Mouse (Mus musculus) MEL-GATA-1-ER (cell line): ENCODE results near the gene Sept8.
A peak's percentile ranks its signal among the peaks of the same experiment; 100 is the strongest.

Experiments
- DNase-seq: peaks from one replicate; pipeline ENCODE4 v3.0.0-alpha.2; 2012; ENCODE audit warnings: low read depth; ENCODE audit errors: extremely low read depth

Gene Sept8

DNA sequence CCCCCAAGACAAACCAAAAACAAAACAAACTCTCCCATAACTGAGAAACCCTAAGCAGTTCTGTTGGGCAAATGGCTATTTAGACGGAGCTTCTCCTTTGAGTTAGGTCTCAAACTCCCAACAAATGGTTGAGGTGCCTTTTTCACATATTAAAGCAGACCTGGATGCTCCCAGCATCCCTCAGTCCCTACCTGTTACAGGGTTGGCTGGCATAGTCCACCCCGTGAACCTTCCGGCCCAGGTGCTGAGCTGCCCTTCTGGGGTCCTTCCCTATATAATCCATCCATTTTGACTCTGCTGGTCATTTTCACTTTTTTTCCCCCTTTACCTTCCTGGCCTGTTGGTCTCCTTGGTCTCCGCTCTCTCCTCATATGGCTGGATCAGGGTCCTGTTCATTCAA lies 47.6 kb downstream of the Sept8 start:
- no peak for DNase-seq

DNA sequence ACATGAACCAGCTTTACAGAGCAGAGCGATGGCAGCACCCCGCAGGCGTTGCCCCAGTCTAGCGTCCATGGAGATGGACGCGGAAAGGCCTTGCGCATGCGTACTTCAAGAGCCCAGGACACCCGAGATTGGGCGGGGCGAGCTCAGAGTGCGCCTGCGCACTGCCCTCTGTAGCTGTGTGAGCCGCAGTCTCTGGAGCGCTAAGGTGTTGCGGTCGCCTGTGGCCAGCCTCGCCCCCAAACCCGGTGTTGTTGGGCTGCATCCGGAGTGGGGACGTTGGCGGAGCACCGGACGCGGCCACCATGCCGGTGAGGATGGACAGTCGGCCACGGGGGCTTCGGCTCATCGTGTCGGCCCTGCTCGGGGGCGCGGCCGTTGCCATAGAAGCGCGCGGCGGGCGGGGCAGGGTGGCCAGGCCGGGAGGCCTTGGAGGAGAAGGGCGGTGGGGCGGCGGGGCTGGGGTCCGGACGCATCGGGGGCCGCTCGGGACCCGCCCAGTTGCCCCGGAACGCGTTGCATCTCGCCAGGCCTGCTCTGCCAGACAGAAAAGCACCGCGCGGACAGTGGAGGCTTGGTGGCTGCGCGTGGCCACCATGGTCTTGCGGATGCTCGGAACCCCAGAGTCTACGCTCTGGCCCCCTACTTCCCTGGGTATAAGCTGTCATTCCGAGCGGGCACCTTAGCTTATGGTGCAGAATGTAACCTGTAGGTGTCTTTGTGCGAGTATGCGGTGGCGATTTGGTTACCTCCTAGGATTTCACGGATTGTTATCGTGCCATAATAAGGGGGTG lies 48.4 kb downstream of the Sept8 start, which contains the start of gene Kif3a:
TSS of gene Kif3a (plus strand) at position 156 of the 791 bp plus-strand sequence.
- DNase-seq, result peak; percentile 84

DNA sequence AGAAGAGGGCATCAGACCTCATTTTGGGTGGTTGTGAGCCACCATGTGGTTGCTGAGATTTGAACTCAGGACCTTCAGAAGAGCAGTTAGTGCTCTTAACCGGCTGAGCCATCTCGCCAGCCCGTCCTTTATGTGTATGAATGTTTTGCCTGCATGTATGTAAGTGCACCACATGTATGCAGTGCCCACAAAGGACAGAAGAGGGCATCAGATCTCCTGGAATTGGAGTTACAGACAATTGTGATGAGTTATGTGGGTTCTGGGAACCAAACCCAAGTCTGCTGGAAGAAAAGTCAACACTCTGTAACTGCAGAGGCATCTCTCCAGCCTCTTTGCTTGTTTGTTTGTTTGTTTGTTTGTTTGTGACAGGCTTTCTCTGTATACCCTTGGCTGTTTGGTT lies 61.5 kb downstream of the Sept8 start:
- DNase-seq, result no peak

DNA sequence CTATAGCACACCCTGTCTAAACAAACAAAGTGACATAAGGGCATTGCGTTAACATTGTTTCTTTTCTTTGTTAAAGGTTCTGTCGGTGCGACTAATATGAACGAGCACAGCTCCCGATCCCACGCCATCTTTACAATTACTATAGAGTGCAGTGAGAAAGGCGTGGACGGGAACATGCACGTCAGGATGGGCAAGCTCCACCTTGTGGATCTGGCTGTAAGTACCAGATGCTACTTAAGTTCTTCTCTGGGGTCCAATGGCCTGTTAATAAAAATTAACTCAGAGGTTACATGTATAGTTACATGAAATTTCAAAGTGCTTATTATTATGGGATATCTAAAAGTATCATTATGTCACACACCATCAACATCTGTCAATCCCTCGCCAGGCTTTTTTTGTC lies 64.1 kb downstream of the Sept8 start:
- no peak for DNase-seq

DNA sequence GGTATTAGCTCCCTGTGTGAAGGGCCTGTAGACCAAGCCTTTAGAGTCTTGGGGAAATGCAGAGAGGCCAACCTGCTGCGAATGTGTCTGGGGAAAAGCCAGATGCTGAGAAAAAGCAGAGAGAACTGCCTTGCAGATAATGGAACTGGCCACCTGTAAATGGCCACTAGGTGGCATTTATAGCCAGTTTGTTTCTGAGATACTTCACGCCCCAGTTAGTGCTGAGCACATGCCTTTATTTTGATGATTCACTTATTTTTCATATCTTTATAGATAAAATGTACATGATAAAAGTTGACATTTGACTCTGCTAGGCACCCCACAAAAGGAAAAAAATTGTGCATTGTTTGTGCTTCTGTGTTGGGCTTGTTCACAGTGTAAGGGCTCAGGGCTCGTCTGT lies 65.8 kb downstream of the Sept8 start:
- DNase-seq, result no peak

DNA sequence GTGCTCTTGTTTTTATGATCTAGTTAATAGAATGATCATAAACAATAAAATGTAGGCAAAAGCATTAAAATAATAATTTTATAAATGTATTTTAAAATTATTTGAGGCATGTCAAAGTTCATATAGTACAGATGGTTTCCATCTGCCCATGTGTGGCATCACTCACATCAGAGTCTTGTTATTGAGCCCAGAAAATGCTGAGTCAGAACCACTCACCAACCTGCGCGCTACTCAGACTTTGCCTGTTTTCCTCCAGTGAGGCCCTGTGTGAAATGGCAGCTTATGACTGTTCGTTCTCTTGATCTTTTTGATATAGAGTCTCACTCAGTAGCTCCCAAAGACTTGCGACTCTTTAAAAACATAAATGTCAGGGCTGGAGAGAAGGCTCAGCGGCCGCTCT lies 66.5 kb downstream of the Sept8 start:
- no peak for DNase-seq

DNA sequence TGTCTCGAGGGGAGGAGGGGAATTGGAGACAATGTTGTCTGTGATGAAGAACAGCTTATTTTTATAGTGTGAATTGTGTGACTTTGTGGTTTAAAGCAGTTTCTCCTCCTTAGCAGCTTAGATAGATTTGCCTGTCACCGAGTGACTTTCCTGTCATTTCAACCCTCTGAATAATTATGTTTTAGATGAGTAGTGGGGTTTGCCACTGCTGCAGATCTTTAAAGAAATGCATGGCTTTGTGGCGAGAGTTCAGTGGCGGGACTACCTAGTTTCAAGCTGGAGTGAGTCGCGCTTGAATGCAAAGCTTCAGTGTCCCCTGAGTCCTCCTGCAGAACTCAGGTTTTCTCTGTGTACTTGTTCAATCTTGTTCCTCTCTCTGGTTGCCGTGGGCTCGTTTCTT lies 69.2 kb downstream of the Sept8 start:
- no peak for DNase-seq

DNA sequence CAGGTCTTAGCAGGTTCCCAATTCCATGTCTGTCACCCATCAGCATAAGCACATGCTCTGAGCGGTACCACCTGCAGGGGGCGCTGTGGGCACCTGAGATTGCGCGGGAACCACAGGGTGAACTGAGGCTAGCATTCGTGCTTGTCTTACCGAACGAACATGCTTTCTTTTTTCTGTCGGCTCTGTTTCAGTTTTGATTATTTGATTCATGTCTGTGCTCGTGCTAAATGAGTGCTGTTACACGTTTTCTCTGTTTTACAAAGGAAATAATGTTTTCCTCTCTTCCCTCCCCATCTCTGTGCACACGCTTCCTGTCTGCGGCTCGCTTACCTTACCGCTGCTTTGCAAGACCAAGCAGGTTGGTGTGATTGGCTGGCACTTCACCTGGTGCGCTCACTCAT lies 71.3 kb downstream of the Sept8 start:
- peak; percentile 53 for DNase-seq

DNA sequence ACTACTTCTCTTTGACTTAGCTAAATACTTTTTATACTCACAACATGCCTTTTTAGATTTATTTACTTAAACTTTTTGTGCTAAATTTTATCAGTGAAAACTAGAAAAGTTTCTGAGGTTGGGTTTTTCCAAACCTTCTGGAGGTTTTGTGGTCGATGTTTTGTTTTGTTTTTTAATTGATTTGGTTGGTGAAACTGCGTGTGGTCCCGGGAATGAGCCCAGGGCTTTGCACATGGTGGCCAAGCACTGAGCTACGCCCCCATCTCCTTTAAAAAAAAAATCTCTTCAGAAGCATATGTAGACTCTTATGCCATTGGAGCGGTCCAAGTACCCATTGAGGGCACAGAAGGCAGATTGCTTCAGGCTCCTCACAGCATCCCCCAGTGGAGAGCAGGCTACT lies 72.1 kb downstream of the Sept8 start:
- no peak for DNase-seq
